Comparison of ENCODE assay signal across 19 mouse cellular contexts in the genomic region with DNA sequence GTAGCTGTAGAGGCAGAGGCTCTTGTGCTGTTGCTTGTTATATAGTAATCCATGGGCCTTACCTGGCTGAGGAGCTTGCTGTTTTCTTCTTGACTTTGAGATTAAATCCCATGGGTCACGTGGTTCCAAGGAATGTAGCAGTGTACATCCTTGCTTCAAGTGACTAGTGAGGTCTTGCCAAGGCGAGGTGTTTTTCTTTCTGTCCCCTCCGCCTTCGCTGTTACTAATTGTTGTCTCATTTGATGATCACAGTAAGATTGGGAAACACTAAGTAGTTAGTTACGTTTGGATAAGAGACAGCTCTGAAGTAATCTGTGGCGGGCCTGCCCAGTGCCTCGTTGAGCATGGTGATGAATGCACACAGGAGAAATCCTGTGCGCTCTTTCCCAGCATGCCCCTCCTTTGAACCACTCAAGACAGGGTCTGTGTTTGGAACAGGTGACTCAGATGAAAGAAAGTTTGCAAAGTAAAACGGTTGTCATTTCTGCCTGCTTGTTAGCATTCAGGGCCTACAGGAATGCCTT. TPM values are rescaled to one million over a fixed set of nuclear protein-coding genes. Genes with fewer than 3 reads are reported as not detected.
A peak's percentile ranks its signal among the peaks of the same experiment; 100 is the strongest.
DNase-seq lines count a peak whose midpoint lies in the region; ATAC-seq and TF ChIP-seq lines count a peak whose summit lies in the region.
"Had no signal": no experiment of that assay in that cellular context is flagged by ENCODE, and none has a peak within 500 bp of the region (broad histone marks: within the 10 kb centered on the region; RNA-seq: fewer than 3 reads in every experiment).

No protein-coding gene starts in this region.

- H3K79me2 ChIP-seq in C2C12 (ENCODE audit: control insufficient read depth, insufficient read depth), result peaks cover 100% of the 10 kb centered on the region

- H3K79me3 ChIP-seq in C2C12 (ENCODE audit: low read depth), result peaks cover 96% of the 10 kb centered on the region

- H3K9me3 ChIP-seq in heart, embryonic 12.5 days (replicated peaks), result no peaks in the 10 kb centered on the region
- H3K9me3 ChIP-seq: midbrain, embryonic 12.5 days; neural tube, embryonic 12.5 days had no signal

- H3K27ac ChIP-seq in heart, embryonic 12.5 days (ENCODE audit: poor library complexity, severe bottlenecking), result peak overlapping the region; percentile 63; the same call in 1 of the 2 replicates
- peak overlapping the region; percentile 51; the same call in 1 of the 2 replicates for H3K27ac ChIP-seq in layer of hippocampus, adult 2 months
- H3K27ac ChIP-seq: kidney, postnatal 0 days; midbrain, embryonic 12.5 days; neural tube, embryonic 12.5 days had no signal

- 0 out of 2 replicates have a peak, but pooled peaks cover 8% of the 10 kb centered on the region for H3K36me3 ChIP-seq in heart, embryonic 12.5 days
- H3K36me3 ChIP-seq in C2C12 (ENCODE audit: control insufficient read depth, insufficient read depth), result peaks cover 14% of the 10 kb centered on the region

- 54% methylated on average over 9 of the region's 9 CpGs for WGBS in heart, embryonic 12.5 days

- H3K4me2 ChIP-seq in heart, embryonic 12.5 days, result no peak overlapping the region
- H3K4me2 ChIP-seq: liver, embryonic 11.5 days; midbrain, embryonic 12.5 days; neural tube, embryonic 12.5 days had no signal

- no peak for TF ChIP-seq CTCF in layer of hippocampus, adult 2 months (conservative IDR thresholded peaks at IDR 0.05)
- TF ChIP-seq CTCF in C2C12 (IDR thresholded peaks at IDR 0.05; ENCODE audit: control insufficient read depth, insufficient read depth, insufficient read length), result no peak

- H3K4me3 ChIP-seq in heart, embryonic 12.5 days, result no peak overlapping the region
- H3K4me3 ChIP-seq in layer of hippocampus, adult 2 months, result no peak overlapping the region
- no peak overlapping the region for H3K4me3 ChIP-seq in C2C12 (ENCODE audit: insufficient read depth, poor library complexity, severe bottlenecking)
- H3K4me3 ChIP-seq: midbrain, embryonic 12.5 days; neural tube, embryonic 12.5 days had no signal

- no peak overlapping the region for H3ac ChIP-seq in C2C12 (ENCODE audit: control insufficient read depth, insufficient read length, low read depth)

- no peaks in the 10 kb centered on the region for H3K27me3 ChIP-seq in heart, embryonic 12.5 days (replicated peaks)
- no peaks in the 10 kb centered on the region for H3K27me3 ChIP-seq in C2C12 (ENCODE audit: control insufficient read depth, insufficient read depth, insufficient read length)
- H3K27me3 ChIP-seq: midbrain, embryonic 12.5 days; neural tube, embryonic 12.5 days had no signal

- no peak for DNase-seq in heart, adult 11 months
- DNase-seq in layer of hippocampus, adult 2 months (ENCODE audit: low spot score in 2 of 2), result no peak
- DNase-seq in layer of hippocampus, adult 8-10 months (ENCODE audit: low spot score in 2 of 2), result no peak
- DNase-seq in gonadal fat pad, adult 2 months (ENCODE audit: low read depth), result peak; percentile 97
- DNase-seq in MN1 (ENCODE audit: low spot score), result no peak
- DNase-seq: adrenal gland, adult 2 months; cerebellum, adult 2 months; embryo, embryonic 11 days; gastrocnemius, postnatal 14 days; lung, postnatal 14 days; retina, postnatal 1 day had no signal

- peaks cover 91% of the 10 kb centered on the region for H3K4me1 ChIP-seq in heart, embryonic 12.5 days (replicated peaks)

- no peak for ATAC-seq in heart, embryonic 12.5 days (ENCODE audit: insufficient number of reproducible peaks, low FRiP score)
- no peak for ATAC-seq in activated CD4-positive, CD25-positive, alpha-beta regulatory T cell, adult 4 months
- ATAC-seq: forebrain, embryonic 16.5 days had no signal

- no peak overlapping the region for H3K9ac ChIP-seq in heart, embryonic 12.5 days
- H3K9ac ChIP-seq: midbrain, embryonic 12.5 days; neural tube, embryonic 12.5 days had no signal

TF ChIP-seq in C2C12, 6 proteins besides CTCF, POLR2A, EP300 and RAD21:
- TF ChIP-seq MYOG (IDR thresholded peaks at IDR 0.05; ENCODE audit: control insufficient read depth, extremely low read depth, insufficient read length), result no peak
- TF ChIP-seq USF1 (IDR thresholded peaks at IDR 0.05; ENCODE audit: low read depth), result peak; percentile 37

RNA-seq across cellular contexts. Expression of a gene that starts 31.6 kb away (rescaled TPM):
- 26.1 and 31.8 TPM in 2 replicates for polyA plus RNA-seq in heart, embryonic 12.5 days (2016; fragmentation: Nextera tagmentation; extraction: Ambion mirVana)
- 100 to 1,000 TPM; 134 to 145 TPM for total RNA-seq in layer of hippocampus, adult 2 months (2021)
- total RNA-seq in layer of hippocampus, adult 8-10 months (2022), result 100 to 1,000 TPM; 127 to 159 (median 152) TPM
- 141 TPM for polyA plus RNA-seq in C2C12 (2012; fragmentation: generic; extraction: Trizol)
- polyA plus RNA-seq in gonadal fat pad, adult 2 months (2012; rRNA removed), result 70.9 and 88.8 TPM in 2 replicates
- 10 to 100 TPM; 23.8 to 33.8 TPM for polyA plus RNA-seq in activated CD4-positive, CD25-positive, alpha-beta regulatory T cell, adult 4 months (2017; shearing (Covaris generic))
